Mouse (Mus musculus) kidney, postnatal 0 days (tissue): ENCODE measurements around the gene Ldhd. TPM values are rescaled to one million over a fixed set of nuclear protein-coding genes. Genes with fewer than 3 reads are reported as not detected.
A peak's percentile ranks its signal among the peaks of the same experiment; 100 is the strongest.

Experiments used
- ATAC-seq: fragments of 200-750 bp; cut with Nextera tagmentation; replicated peaks from 2 replicates; pipeline ENCODE4 v1.8.0; 2017; ENCODE audit warnings: low read depth, moderate number of reproducible peaks, moderate TSS enrichment, moderate library complexity; ENCODE audit not compliant: low FRiP score
- DNase-seq: peaks from one replicate; pipeline ENCODE4 v3.0.0-alpha.2; 2016; ENCODE audit warnings: low spot score
- H3K27ac ChIP-seq: fragments of 300-500 bp; sonication (generic); 2 replicates; pipeline ENCODE4 v1.5.1; 2014; ENCODE audit warnings: mild to moderate bottlenecking
- H3K27me3 ChIP-seq: fragments of 300-500 bp; sonication (generic); 2 replicates; pipeline ENCODE4 v1.6.1; 2014; ENCODE audit warnings: low read length, mixed read lengths; ENCODE audit not compliant: insufficient read depth
- H3K36me3 ChIP-seq: fragments of 300-500 bp; sonication (generic); 2 replicates; pipeline ENCODE4 v1.6.1; 2014; ENCODE audit warnings: low read length, mixed read lengths; ENCODE audit not compliant: insufficient read depth
- H3K4me1 ChIP-seq: fragments of 300-500 bp; sonication (generic); replicated peaks from 2 replicates; pipeline ENCODE4 v1.6.1; 2014; ENCODE audit warnings: antibody characterized with exemption, low read length, mixed read lengths; ENCODE audit not compliant: insufficient read depth
- H3K4me2 ChIP-seq: fragments of 300-500 bp; sonication (generic); 2 replicates; pipeline ENCODE4 v1.6.1; 2014; ENCODE audit warnings: mild to moderate bottlenecking, low read length, moderate library complexity, mixed read lengths
- H3K4me3 ChIP-seq: fragments of 300-500 bp; sonication (generic); replicated peaks from 2 replicates; pipeline ENCODE4 v1.5.1; 2014; ENCODE audit warnings: low read depth, low read length
- H3K9ac ChIP-seq: fragments of 300-500 bp; sonication (generic); 2 replicates; pipeline ENCODE4 v1.6.1; 2014; ENCODE audit warnings: low read depth, low read length
- H3K9me3 ChIP-seq: fragments of 300-500 bp; sonication (generic); replicated peaks from 2 replicates; pipeline ENCODE4 v1.6.1; 2016; ENCODE audit warnings: low read length, inconsistent platforms, mixed read lengths
- CTCF ChIP-seq: IDR thresholded peaks from 2 replicates; pipeline ENCODE4 v1.5.1; 2016; ENCODE audit warnings: antibody characterized with exemption, low read depth, mild to moderate bottlenecking, moderate library complexity
- WGBS: fragments of 180-500 bp; shearing (Covaris S2); extraction: QIAGEN DNeasy Blood & Tissue Kit; methylation state at CpG from one replicate; pipeline ENCODE4 v1.1.7; 2014; 5-methylcytosine and 5-hydroxymethylcytosine counted together
- polyA plus RNA-seq: library from polyadenylated mRNA; unstranded; fragments of >200 nt; fragmentation: Nextera tagmentation; extraction: Ambion mirVana; gene quantifications from 2 replicates; pipeline ENCODE4 v1.2.1, GENCODE M21; 2015

Gene Ldhd
- polyA plus RNA-seq, 1 experiment from 2014 or later, result 4.5 TPM

GRCm38 (mm10) chr8:111643264-111644141 is 13.3 kb upstream of the Ldhd start, which contains the start of gene Zfp1:
Gene Zfp1, plus strand, starts transcription at chr8:111643401.
- under 1% methylated on average over 75 of the region's 75 CpGs for WGBS
- no peaks in the 10 kb centered on the region for H3K36me3 ChIP-seq

GRCm38 (mm10) chr8:111642939-111643263 is 12.7 kb upstream of the Ldhd start:
- Histone ChIP-seq H3K4me3 (peak overlapping the region; percentile 75), H3K4me1 (no peaks in the 10 kb centered on the region; the same call in 1 of the 2 replicates), H3K9me3 (no peaks in the 10 kb centered on the region), H3K9ac (peak overlapping the region; percentile 93), H3K36me3 (no peaks in the 10 kb centered on the region), H3K27me3 (no peaks in the 10 kb centered on the region), H3K27ac (peak overlapping the region; percentile 63; the same call in 1 of the 2 replicates), H3K4me2 (peak overlapping the region; percentile 56)
- TF ChIP-seq CTCF, result no peak
- ATAC-seq, result no peak
- no peak for DNase-seq
- WGBS, result 11% methylated on average over 5 of the region's 5 CpGs

More at GRCm38 (mm10) chr8:111643264-111644141, 13.3 kb upstream of the Ldhd start, which contains the start of gene Zfp1:
- H3K4me3 ChIP-seq, result peak within 1 kb of the TSS; percentile 75
- H3K4me2 ChIP-seq, result peak within 1 kb of the TSS; percentile 56
- H3K4me1 ChIP-seq, result no peaks in the 10 kb centered on the region; the same call in 1 of the 2 replicates
- peak within 1 kb of the TSS; percentile 98 for H3K27ac ChIP-seq
- DNase-seq (peak; percentile 99), ATAC-seq (peak; percentile 97)
- H3K9ac ChIP-seq, result peak within 1 kb of the TSS; percentile 93
- H3K27me3 ChIP-seq, result no peaks in the 10 kb centered on the region
- 0 out of 2 replicates have a peak, but pooled peaks have one; percentile 24 for TF ChIP-seq CTCF
- no peaks in the 10 kb centered on the region for H3K9me3 ChIP-seq

GRCm38 (mm10) chr8:111642496-111642895 is 12.3 kb upstream of the Ldhd start:
- Histone ChIP-seq H3K4me2 (peak overlapping the region; percentile 56), H3K4me3 (peak overlapping the region; percentile 75), H3K9me3 (no peaks in the 10 kb centered on the region), H3K27ac (peak overlapping the region; percentile 63; the same call in 1 of the 2 replicates), H3K4me1 (no peaks in the 10 kb centered on the region; the same call in 1 of the 2 replicates), H3K9ac (peak overlapping the region; percentile 93; the same call in 1 of the 2 replicates), H3K36me3 (no peaks in the 10 kb centered on the region), H3K27me3 (no peaks in the 10 kb centered on the region)
- DNase-seq (no peak), ATAC-seq (no peak)
- no peak for TF ChIP-seq CTCF
- WGBS, result 48% methylated on average over 5 of the region's 5 CpGs

- no peak for TF ChIP-seq CTCF
- Histone ChIP-seq H3K4me1 (no peaks in the 10 kb centered on the region; the same call in 1 of the 2 replicates), H3K4me3 (no peak overlapping the region), H3K36me3 (no peaks in the 10 kb centered on the region), H3K9ac (no peak overlapping the region), H3K4me2 (no peak overlapping the region), H3K9me3 (no peaks in the 10 kb centered on the region), H3K27me3 (no peaks in the 10 kb centered on the region), H3K27ac (no peak overlapping the region)
- whole genome bisulfite sequencing, result 98% methylated on average over 2 of the region's 2 CpGs
- no peak for ATAC-seq
- no peak for DNase-seq
These were observed 10.9 kb upstream of the Ldhd start for GRCm38 (mm10) chr8:111641064-111641463.

- ATAC-seq (no peak), DNase-seq (no peak)
- H3K9ac ChIP-seq, result no peak overlapping the region
- H3K4me1 ChIP-seq, result no peaks in the 10 kb centered on the region; the same call in 1 of the 2 replicates
- no peaks in the 10 kb centered on the region for H3K27me3 ChIP-seq
- no peak overlapping the region for H3K4me2 ChIP-seq
- TF ChIP-seq CTCF, result no peak
- no peak overlapping the region for H3K4me3 ChIP-seq
- no peaks in the 10 kb centered on the region for H3K9me3 ChIP-seq
- H3K36me3 ChIP-seq, result no peaks in the 10 kb centered on the region
- no peak overlapping the region for H3K27ac ChIP-seq
These were observed 7.9 kb upstream of the Ldhd start for GRCm38 (mm10) chr8:111638086-111638485.

- no peak overlapping the region for H3K27ac ChIP-seq
- no peak for TF ChIP-seq CTCF
- no peaks in the 10 kb centered on the region for H3K9me3 ChIP-seq
- no peaks in the 10 kb centered on the region for H3K27me3 ChIP-seq
- no peak for DNase-seq
- no peak overlapping the region for H3K4me3 ChIP-seq
- no peaks in the 10 kb centered on the region for H3K36me3 ChIP-seq
- 87% methylated on average over 3 of the region's 3 CpGs for WGBS
- ATAC-seq, result no peak
- H3K4me2 ChIP-seq, result no peak overlapping the region
- 0 out of 2 replicates have a peak, but pooled peaks cover 3% of the 10 kb centered on the region for H3K4me1 ChIP-seq
- no peak overlapping the region for H3K9ac ChIP-seq
These were observed 2.8 kb upstream of the Ldhd start for GRCm38 (mm10) chr8:111632976-111633375.
